Mouse (Mus musculus): ENCODE measurements around the gene Zfp839. TPM values are rescaled to one million over a fixed set of nuclear protein-coding genes. Genes with fewer than 3 reads are reported as not detected.

Zfp839 gene
- polyA plus RNA-seq, 1 experiment from 2014 or later: 3.2 TPM

DNA sequence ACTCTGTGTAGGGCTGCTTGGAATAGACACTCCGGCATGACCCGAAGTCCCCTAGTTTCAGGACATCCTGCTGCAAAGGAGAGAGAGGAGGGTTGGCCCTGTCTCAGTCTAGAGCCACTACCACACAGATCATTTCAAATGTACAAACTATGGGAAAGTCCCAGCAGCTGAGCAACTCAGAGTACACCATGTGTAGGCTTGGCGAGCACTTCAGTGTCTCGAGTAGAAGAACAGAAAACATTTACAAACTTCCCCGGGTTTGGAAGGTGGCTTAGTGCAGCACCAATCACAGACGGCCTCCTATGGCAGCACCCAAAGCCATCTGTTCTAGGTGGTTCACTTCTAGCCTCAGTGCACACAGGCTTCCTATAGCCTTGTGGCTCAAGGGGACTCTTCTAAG lies 36.4 kb upstream of the Zfp839 start:
- DNase-seq (ENCODE audit: low spot score) (no peak), ATAC-seq (ENCODE audit: low FRiP score) (no peak)
- Histone ChIP-seq H3K9ac (ENCODE audit: low read depth, low read length) (no peak overlapping the region), H3K4me2 (replicated peaks; ENCODE audit: low read depth, low read length) (no peak overlapping the region), H3K4me3 (ENCODE audit: low read depth, low read length) (no peak overlapping the region), H3K27me3 (ENCODE audit: control insufficient read depth, insufficient read depth, low read length) (no peaks in the 10 kb centered on the region), H3K36me3 (ENCODE audit: control insufficient read depth, insufficient read depth, low read length) (no peaks in the 10 kb centered on the region), H3K4me1 (replicated peaks; ENCODE audit: control insufficient read depth, insufficient read depth, low read length) (no peaks in the 10 kb centered on the region), H3K27ac (ENCODE audit: low read depth, low read length) (no peak overlapping the region), H3K9me3 (ENCODE audit: control insufficient read depth, low read length) (no peaks in the 10 kb centered on the region)
- 95% methylated on average over 6 of the region's 6 CpGs for whole genome bisulfite sequencing

DNA sequence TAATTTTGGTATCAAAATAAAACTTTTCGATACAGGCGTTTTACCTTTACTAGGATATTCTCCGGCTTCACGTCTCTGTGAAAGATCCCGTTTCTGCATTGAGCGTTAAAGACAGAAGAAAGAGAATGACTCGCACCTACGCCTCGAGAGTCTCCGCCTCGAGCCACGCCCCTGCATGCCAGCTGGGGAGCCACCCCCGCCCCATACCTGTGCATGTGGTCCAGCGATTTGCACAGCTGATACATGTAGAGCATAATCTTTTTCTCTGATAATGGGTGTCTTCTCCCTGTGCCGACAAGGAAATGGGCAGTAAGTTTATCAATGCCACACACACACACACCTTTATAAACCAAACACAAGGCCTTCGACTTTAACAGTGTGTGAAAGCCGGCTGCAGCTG lies 35.1 kb upstream of the Zfp839 start:
- WGBS: 75% methylated on average over 17 of the region's 17 CpGs
- Histone ChIP-seq H3K4me2 (replicated peaks; ENCODE audit: low read depth, low read length) (no peak overlapping the region), H3K27me3 (ENCODE audit: control insufficient read depth, insufficient read depth, low read length) (no peaks in the 10 kb centered on the region), H3K4me3 (ENCODE audit: low read depth, low read length) (no peak overlapping the region), H3K27ac (ENCODE audit: low read depth, low read length) (no peak overlapping the region), H3K4me1 (replicated peaks; ENCODE audit: control insufficient read depth, insufficient read depth, low read length) (no peaks in the 10 kb centered on the region), H3K9me3 (ENCODE audit: control insufficient read depth, low read length) (no peaks in the 10 kb centered on the region), H3K36me3 (ENCODE audit: control insufficient read depth, insufficient read depth, low read length) (no peaks in the 10 kb centered on the region), H3K9ac (ENCODE audit: low read depth, low read length) (no peak overlapping the region)
- DNase-seq (ENCODE audit: low spot score) (no peak), ATAC-seq (ENCODE audit: low FRiP score) (no peak)

- Histone ChIP-seq H3K4me2 (replicated peaks; ENCODE audit: low read depth, low read length) (no peak overlapping the region), H3K4me1 (replicated peaks; ENCODE audit: control insufficient read depth, insufficient read depth, low read length) (no peaks in the 10 kb centered on the region), H3K9me3 (ENCODE audit: control insufficient read depth, low read length) (no peaks in the 10 kb centered on the region), H3K36me3 (ENCODE audit: control insufficient read depth, insufficient read depth, low read length) (no peaks in the 10 kb centered on the region), H3K27ac (ENCODE audit: low read depth, low read length) (no peak overlapping the region), H3K27me3 (ENCODE audit: control insufficient read depth, insufficient read depth, low read length) (no peaks in the 10 kb centered on the region), H3K9ac (ENCODE audit: low read depth, low read length) (no peak overlapping the region), H3K4me3 (ENCODE audit: low read depth, low read length) (no peak overlapping the region)
- DNase-seq (ENCODE audit: low spot score) (no peak), ATAC-seq (ENCODE audit: low FRiP score) (no peak)
- 97% methylated on average over 2 of the region's 2 CpGs for WGBS
These were observed 33.2 kb upstream of the Zfp839 start for GRCm38 (mm10) chr12:110816833-110817232.

- WGBS: 81% methylated on average over 8 of the region's 8 CpGs
- no peak overlapping the region for H3K4me3 ChIP-seq (ENCODE audit: low read depth, low read length)
- no peak overlapping the region for H3K9ac ChIP-seq (ENCODE audit: low read depth, low read length)
- H3K4me1 ChIP-seq (replicated peaks; ENCODE audit: control insufficient read depth, insufficient read depth, low read length): no peaks in the 10 kb centered on the region
- no peaks in the 10 kb centered on the region for H3K27me3 ChIP-seq (ENCODE audit: control insufficient read depth, insufficient read depth, low read length)
- no peak overlapping the region for H3K4me2 ChIP-seq (replicated peaks; ENCODE audit: low read depth, low read length)
- H3K9me3 ChIP-seq (ENCODE audit: control insufficient read depth, low read length): no peaks in the 10 kb centered on the region
- DNase-seq (ENCODE audit: low spot score) (no peak), ATAC-seq (ENCODE audit: low FRiP score) (no peak)
- H3K27ac ChIP-seq (ENCODE audit: low read depth, low read length): no peak overlapping the region
- no peaks in the 10 kb centered on the region for H3K36me3 ChIP-seq (ENCODE audit: control insufficient read depth, insufficient read depth, low read length)
These were observed 30.7 kb upstream of the Zfp839 start for GRCm38 (mm10) chr12:110819367-110819766.

GRCm38 (mm10) chr12:110821787-110822186 lies 28.3 kb upstream of the Zfp839 start:
- Histone ChIP-seq H3K4me1 (replicated peaks; ENCODE audit: control insufficient read depth, insufficient read depth, low read length) (no peaks in the 10 kb centered on the region), H3K9ac (ENCODE audit: low read depth, low read length) (no peak overlapping the region), H3K4me2 (replicated peaks; ENCODE audit: low read depth, low read length) (no peak overlapping the region), H3K27me3 (ENCODE audit: control insufficient read depth, insufficient read depth, low read length) (no peaks in the 10 kb centered on the region), H3K4me3 (ENCODE audit: low read depth, low read length) (no peak overlapping the region), H3K27ac (ENCODE audit: low read depth, low read length) (no peak overlapping the region), H3K36me3 (ENCODE audit: control insufficient read depth, insufficient read depth, low read length) (no peaks in the 10 kb centered on the region), H3K9me3 (ENCODE audit: control insufficient read depth, low read length) (no peaks in the 10 kb centered on the region)
- WGBS: 85% methylated on average over 2 of the region's 2 CpGs
- DNase-seq (ENCODE audit: low spot score) (no peak), ATAC-seq (ENCODE audit: low FRiP score) (no peak)

DNA sequence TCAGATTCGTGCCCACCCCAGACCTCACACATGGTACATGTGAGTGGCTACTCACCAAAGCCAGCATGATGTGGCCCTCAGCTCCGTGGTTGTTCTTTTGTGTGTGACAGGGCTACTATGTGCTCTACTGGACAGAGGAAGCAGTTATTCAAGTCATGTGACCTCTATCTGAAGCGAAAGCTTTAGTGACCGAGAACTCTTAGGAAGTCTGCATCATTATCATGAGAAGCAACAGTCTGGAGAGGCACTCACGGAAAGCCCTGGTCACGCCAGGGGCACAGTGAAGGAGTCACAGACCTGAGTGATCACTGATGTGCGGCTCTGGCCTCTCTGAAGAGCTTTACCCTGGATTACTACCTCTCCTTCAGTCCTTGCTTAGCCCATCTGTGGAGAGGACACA lies 27.7 kb upstream of the Zfp839 start:
- 91% methylated on average over 7 of the region's 7 CpGs for WGBS

GRCm38 (mm10) chr12:110828908-110829307 lies 21.1 kb upstream of the Zfp839 start:
- Histone ChIP-seq H3K9me3 (ENCODE audit: control insufficient read depth, low read length) (no peaks in the 10 kb centered on the region), H3K4me3 (ENCODE audit: low read depth, low read length) (no peak overlapping the region), H3K27me3 (ENCODE audit: control insufficient read depth, insufficient read depth, low read length) (no peaks in the 10 kb centered on the region), H3K9ac (ENCODE audit: low read depth, low read length) (no peak overlapping the region), H3K27ac (ENCODE audit: low read depth, low read length) (no peak overlapping the region), H3K4me1 (replicated peaks; ENCODE audit: control insufficient read depth, insufficient read depth, low read length) (no peaks in the 10 kb centered on the region), H3K36me3 (ENCODE audit: control insufficient read depth, insufficient read depth, low read length) (no peaks in the 10 kb centered on the region), H3K4me2 (replicated peaks; ENCODE audit: low read depth, low read length) (no peak overlapping the region)
- ATAC-seq (ENCODE audit: low FRiP score) (no peak), DNase-seq (ENCODE audit: low spot score) (no peak)
- 93% methylated on average over 4 of the region's 4 CpGs for WGBS

More for the DNA sequence above, 27.7 kb upstream of the Zfp839 start:
- DNase-seq (ENCODE audit: low spot score) (no peak), ATAC-seq (ENCODE audit: low FRiP score) (no peak)
- Histone ChIP-seq H3K27me3 (ENCODE audit: control insufficient read depth, insufficient read depth, low read length) (no peaks in the 10 kb centered on the region), H3K4me1 (replicated peaks; ENCODE audit: control insufficient read depth, insufficient read depth, low read length) (no peaks in the 10 kb centered on the region), H3K4me3 (ENCODE audit: low read depth, low read length) (no peak overlapping the region), H3K36me3 (ENCODE audit: control insufficient read depth, insufficient read depth, low read length) (no peaks in the 10 kb centered on the region), H3K4me2 (replicated peaks; ENCODE audit: low read depth, low read length) (no peak overlapping the region), H3K9ac (ENCODE audit: low read depth, low read length) (no peak overlapping the region), H3K9me3 (ENCODE audit: control insufficient read depth, low read length) (no peaks in the 10 kb centered on the region), H3K27ac (ENCODE audit: low read depth, low read length) (no peak overlapping the region)

- Histone ChIP-seq H3K4me3 (ENCODE audit: low read depth, low read length) (no peak overlapping the region), H3K9me3 (ENCODE audit: control insufficient read depth, low read length) (no peaks in the 10 kb centered on the region), H3K27ac (ENCODE audit: low read depth, low read length) (no peak overlapping the region), H3K9ac (ENCODE audit: low read depth, low read length) (no peak overlapping the region), H3K4me2 (replicated peaks; ENCODE audit: low read depth, low read length) (no peak overlapping the region), H3K27me3 (ENCODE audit: control insufficient read depth, insufficient read depth, low read length) (no peaks in the 10 kb centered on the region), H3K36me3 (ENCODE audit: control insufficient read depth, insufficient read depth, low read length) (no peaks in the 10 kb centered on the region), H3K4me1 (replicated peaks; ENCODE audit: control insufficient read depth, insufficient read depth, low read length) (no peaks in the 10 kb centered on the region)
- 88% methylated on average over 8 of the region's 11 CpGs for WGBS
- no peak for DNase-seq (ENCODE audit: low spot score)
- ATAC-seq (ENCODE audit: low FRiP score): no peak
These were observed 19.6 kb upstream of the Zfp839 start for GRCm38 (mm10) chr12:110830293-110831024.

- H3K9me3 ChIP-seq (ENCODE audit: control insufficient read depth, low read length): no peaks in the 10 kb centered on the region
- H3K36me3 ChIP-seq (ENCODE audit: control insufficient read depth, insufficient read depth, low read length): no peaks in the 10 kb centered on the region
- ATAC-seq (ENCODE audit: low FRiP score) (no peak), DNase-seq (ENCODE audit: low spot score) (no peak)
- H3K27ac ChIP-seq (ENCODE audit: low read depth, low read length): no peak overlapping the region
- H3K9ac ChIP-seq (ENCODE audit: low read depth, low read length): no peak overlapping the region
- no peak overlapping the region for H3K4me2 ChIP-seq (replicated peaks; ENCODE audit: low read depth, low read length)
- 91% methylated on average over 3 of the region's 3 CpGs for WGBS
- H3K27me3 ChIP-seq (ENCODE audit: control insufficient read depth, insufficient read depth, low read length): no peaks in the 10 kb centered on the region
- no peak overlapping the region for H3K4me3 ChIP-seq (ENCODE audit: low read depth, low read length)
- H3K4me1 ChIP-seq (replicated peaks; ENCODE audit: control insufficient read depth, insufficient read depth, low read length): peaks cover 3% of the 10 kb centered on the region; the same call in 1 of the 2 replicates
These were observed 14.9 kb upstream of the Zfp839 start for GRCm38 (mm10) chr12:110835182-110835581.
